Mouse (Mus musculus) cerebellum, adult 2 months (tissue): ENCODE data around the gene Armcx1.

Source experiments
- CTCF ChIP-seq: fragments of 200-500 bp; IDR thresholded peaks from 2 replicates; pipeline ENCODE4 v1.5.1; 2011; ENCODE audit warnings: low read depth, mild to moderate bottlenecking, control low read depth, low read length, moderate library complexity, borderline replicate concordance; ENCODE audit not compliant: insufficient read depth
- POLR2A ChIP-seq: fragments of 200-500 bp; IDR thresholded peaks from 2 replicates; pipeline ENCODE4 v1.6.1; 2011; ENCODE audit warnings: low read length, control low read depth, borderline replicate concordance; ENCODE audit not compliant: insufficient read depth

DNA sequence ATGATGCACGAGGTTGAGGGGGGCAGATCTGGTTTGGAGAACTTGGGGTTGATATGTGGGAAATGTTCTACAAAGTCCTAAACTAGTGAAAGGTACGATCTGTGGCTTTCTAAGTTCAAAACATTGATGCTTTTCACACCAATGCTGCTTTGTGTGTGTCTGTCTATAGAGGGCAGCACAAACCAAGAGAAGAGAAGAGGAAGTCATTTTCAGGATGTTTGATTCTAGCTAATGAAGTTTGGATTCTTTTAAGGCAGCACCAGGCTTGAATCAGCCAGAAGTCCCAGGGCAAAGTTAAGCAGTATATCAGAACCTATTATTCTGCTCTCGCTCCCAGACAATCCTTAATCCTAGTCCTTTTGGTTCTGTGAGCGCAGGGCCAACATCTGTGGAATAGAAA, 12.0 kb downstream of the Armcx1 start:
- peak; percentile 15; the same call in 1 of the 2 replicates for TF ChIP-seq CTCF
- TF ChIP-seq POLR2A, result no peak
